Mouse (Mus musculus) stomach, postnatal 0 days (tissue): ENCODE measurements around the gene Sytl2. TPM values are rescaled to one million over a fixed set of nuclear protein-coding genes. Genes with fewer than 3 reads are reported as not detected.

Source experiments
- ATAC-seq: fragments of 200-750 bp; cut with Nextera tagmentation; 2 replicates; pipeline ENCODE4 v1.8.0; 2017; ENCODE audit not compliant: low FRiP score, low TSS enrichment
- DNase-seq: peaks from one replicate; pipeline ENCODE4 v3.0.0-alpha.2; 2016; ENCODE audit warnings: low spot score
- H3K27ac ChIP-seq: fragments of 300-500 bp; sonication (generic); replicated peaks from 2 replicates; pipeline ENCODE4 v1.5.1; 2014; ENCODE audit warnings: mild to moderate bottlenecking, control low read depth
- H3K27me3 ChIP-seq: fragments of 300-500 bp; sonication (generic); 2 replicates; pipeline ENCODE4 v1.6.1; 2014; ENCODE audit warnings: low read length; ENCODE audit not compliant: control insufficient read depth, insufficient read depth
- H3K36me3 ChIP-seq: fragments of 300-500 bp; sonication (generic); 2 replicates; pipeline ENCODE4 v1.6.1; 2014; ENCODE audit warnings: low read length, mixed read lengths; ENCODE audit not compliant: control insufficient read depth, insufficient read depth
- H3K4me1 ChIP-seq: fragments of 300-500 bp; sonication (generic); replicated peaks from 2 replicates; pipeline ENCODE4 v1.6.1; 2014; ENCODE audit warnings: antibody characterized with exemption; ENCODE audit not compliant: control insufficient read depth, insufficient read depth
- H3K4me2 ChIP-seq: fragments of 300-500 bp; sonication (generic); replicated peaks from 2 replicates; pipeline ENCODE4 v1.6.1; 2014; ENCODE audit warnings: low read depth, mild to moderate bottlenecking, control low read depth, moderate library complexity
- H3K4me3 ChIP-seq: fragments of 300-500 bp; sonication (generic); 2 replicates; pipeline ENCODE4 v1.5.1; 2014; ENCODE audit warnings: low read depth, low read length, control low read depth
- H3K9ac ChIP-seq: fragments of 300-500 bp; sonication (generic); 2 replicates; pipeline ENCODE4 v1.6.1; 2014; ENCODE audit warnings: mild to moderate bottlenecking, low read length, control low read depth, mixed read lengths
- H3K9me3 ChIP-seq: fragments of 300-500 bp; sonication (generic); 2 replicates; pipeline ENCODE4 v1.6.1; 2016; ENCODE audit warnings: low read length; ENCODE audit not compliant: control insufficient read depth
- CTCF ChIP-seq: IDR thresholded peaks from 2 replicates; pipeline ENCODE4 v1.5.1; 2016; ENCODE audit warnings: antibody characterized with exemption, low read depth, mild to moderate bottlenecking, moderate library complexity
- EP300 ChIP-seq: optimal IDR thresholded peaks from 2 replicates; pipeline ENCODE3; 2016; ENCODE audit warnings: antibody characterized with exemption
- WGBS: fragments of 180-500 bp; shearing (Covaris S2); extraction: QIAGEN DNeasy Blood & Tissue Kit; methylation state at CpG from one replicate; pipeline ENCODE4 v1.1.7; 2014; 5-methylcytosine and 5-hydroxymethylcytosine counted together
- polyA plus RNA-seq: library from polyadenylated mRNA; unstranded; fragments of >200 nt; fragmentation: Nextera tagmentation; extraction: Ambion mirVana; gene quantifications from 2 replicates; pipeline ENCODE4 v1.2.1, GENCODE M21; 2015

Sytl2 gene
- polyA plus RNA-seq, 1 experiment from 2014 or later: 32.3 TPM

DNA sequence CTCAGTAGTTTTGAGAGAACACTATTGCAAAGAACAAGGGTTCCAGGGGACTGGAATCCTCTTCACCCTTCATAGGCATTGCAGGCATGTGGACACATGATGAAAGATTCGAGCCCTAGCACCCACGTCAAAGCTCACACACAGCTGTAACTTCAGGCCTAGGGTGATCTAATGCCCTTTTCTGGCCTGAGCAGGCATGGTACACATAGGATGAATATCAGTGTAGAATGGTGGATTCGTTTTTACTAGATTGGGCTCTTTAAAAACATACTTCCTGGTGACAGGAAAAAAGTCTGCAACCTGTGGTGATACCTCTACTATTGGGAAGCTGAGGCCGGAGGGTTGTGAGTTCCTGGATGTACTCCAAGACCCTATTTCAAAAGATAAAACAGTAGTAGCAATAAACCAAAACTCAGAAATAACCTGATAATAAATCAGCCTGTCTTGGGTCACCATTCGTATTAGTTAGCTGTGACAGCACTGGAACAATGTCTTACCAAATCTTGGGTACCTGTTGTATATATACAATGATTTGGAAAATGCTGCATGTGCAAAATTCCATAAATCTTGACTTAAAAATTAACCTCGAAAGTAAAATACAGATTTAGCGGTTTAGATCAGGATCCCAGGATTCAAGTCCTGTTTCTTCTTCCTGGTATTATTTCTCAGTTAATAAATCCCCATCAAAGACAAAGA is 154.2 kb downstream of the Sytl2 start:
- no peak for TF ChIP-seq CTCF
- TF ChIP-seq EP300: no peak
- H3K9ac ChIP-seq: peak overlapping the region; percentile 23; the same call in 1 of the 2 replicates
- no peak for DNase-seq
- peak overlapping the region; percentile 45; the same call in 1 of the 2 replicates for H3K27ac ChIP-seq
- H3K4me1 ChIP-seq: peaks cover 2% of the 10 kb centered on the region; the same call in 1 of the 2 replicates
- 15% methylated on average over 7 of the region's 7 CpGs for WGBS
- no peak for ATAC-seq
- H3K4me3 ChIP-seq: peak overlapping the region; percentile 81
- 0 out of 2 replicates have a peak, but pooled peaks cover 5% of the 10 kb centered on the region for H3K36me3 ChIP-seq
- H3K27me3 ChIP-seq: no peaks in the 10 kb centered on the region
- peak overlapping the region; percentile 69 for H3K4me2 ChIP-seq
- H3K9me3 ChIP-seq: no peaks in the 10 kb centered on the region

GRCm38 (mm10) chr7:90456845-90457468 is 154.9 kb downstream of the Sytl2 start, which contains the start of gene Tmem126a:
Tmem126a (minus strand) TSS chr7:90457229.
- DNase-seq: peak; percentile 87
- H3K36me3 ChIP-seq: 0 out of 2 replicates have a peak, but pooled peaks cover 5% of the 10 kb centered on the region
- H3K27me3 ChIP-seq: no peaks in the 10 kb centered on the region
- H3K9ac ChIP-seq: peak within 1 kb of the TSS; percentile 79
- no peaks in the 10 kb centered on the region for H3K9me3 ChIP-seq
- under 1% methylated on average over 41 of the region's 41 CpGs for WGBS
- TF ChIP-seq CTCF: peak; percentile 52
- no peak for TF ChIP-seq EP300
- H3K4me1 ChIP-seq: peaks cover 2% of the 10 kb centered on the region; the same call in 1 of the 2 replicates
- ATAC-seq: peak; percentile 97
- peak within 1 kb of the TSS; percentile 81 for H3K4me3 ChIP-seq
- H3K27ac ChIP-seq: peak within 1 kb of the TSS; percentile 87
- peak within 1 kb of the TSS; percentile 69 for H3K4me2 ChIP-seq

- 6% methylated on average over 10 of the region's 10 CpGs for WGBS
- Histone ChIP-seq H3K4me1 (peaks cover 2% of the 10 kb centered on the region; the same call in 1 of the 2 replicates), H3K27me3 (no peaks in the 10 kb centered on the region), H3K9me3 (no peaks in the 10 kb centered on the region), H3K9ac (peak overlapping the region; percentile 79), H3K4me3 (peak overlapping the region; percentile 81), H3K4me2 (peak overlapping the region; percentile 69), H3K27ac (peak overlapping the region; percentile 78), H3K36me3 (0 out of 2 replicates have a peak, but pooled peaks cover 5% of the 10 kb centered on the region)
- no peak for TF ChIP-seq EP300
- TF ChIP-seq CTCF: peak; percentile 47
- DNase-seq: no peak
- ATAC-seq: peak; percentile 25; the same call in 1 of the 2 replicates
Observed at GRCm38 (mm10) chr7:90457517-90457916, 155.5 kb downstream of the Sytl2 start.

Other genes starting within 250 kb of the Sytl2 start
- 25.1 and 25.3 TPM in 2 replicates for gene Picalm, start 172.0 kb upstream of the Sytl2 start, polyA plus RNA-seq
- gene Ccdc83, start 36.5 kb upstream of the Sytl2 start, polyA plus RNA-seq: 0.11 TPM in 1 of 2 replicates, not detected in the other
- 0.56 and 0.91 TPM in 2 replicates for gene Ccdc89, start 124.3 kb downstream of the Sytl2 start, polyA plus RNA-seq
- 20.6 and 21.3 TPM in 2 replicates for gene Crebzf, start 140.5 kb downstream of the Sytl2 start, polyA plus RNA-seq
- gene Tmem126a, start 155.0 kb downstream of the Sytl2 start, polyA plus RNA-seq: 85.9 and 86.5 TPM in 2 replicates
- 18.9 and 19.3 TPM in 2 replicates for gene Tmem126b, start 173.7 kb downstream of the Sytl2 start, polyA plus RNA-seq
- 9.8 and 12.8 TPM in 2 replicates for gene Dlg2, start 174.4 kb downstream of the Sytl2 start, polyA plus RNA-seq